Mouse (Mus musculus): Measurements from ENCODE around the gene Mtss1l.

DNA sequence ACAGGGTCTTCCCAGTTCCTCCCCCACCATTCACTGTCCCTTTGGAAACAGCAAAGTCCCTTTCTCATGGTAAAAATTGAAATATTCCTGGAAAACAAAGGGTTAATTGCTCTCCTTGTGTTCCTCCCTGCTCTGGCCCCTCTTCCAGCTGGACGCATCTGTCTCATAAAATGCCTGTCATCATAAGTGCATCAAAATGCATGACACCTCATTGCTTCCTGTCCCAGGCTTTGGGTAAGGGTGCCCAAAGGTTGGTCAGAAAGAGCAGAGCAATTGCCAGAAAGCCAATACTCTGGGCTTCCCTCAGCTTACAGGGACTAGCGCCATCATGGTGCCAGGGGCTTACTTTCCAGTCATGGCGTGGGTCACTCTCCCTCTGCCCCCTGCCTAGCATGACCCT, 10.7 kb upstream of the Mtss1l start:
- TF ChIP-seq CTCF (IDR thresholded peaks at IDR 0.05; ENCODE audit: low read depth) (no peak), EP300 (optimal IDR thresholded peaks at IDR 0.05) (no peak)

Measured in stomach, postnatal 0 days (tissue).